Mouse (Mus musculus) layer of hippocampus, postnatal 36 days (tissue): ENCODE results near the gene L2hgdh. TPM values are rescaled to one million over a fixed set of nuclear protein-coding genes. Genes with fewer than 3 reads are reported as not detected.

ENCODE experiments used
- DNase-seq, 2 experiments: peaks; one replicate each; pipeline ENCODE4 v3.0.0; 2022
- total RNA-seq, 2 experiments: library from RNA; stranded (reverse); gene quantifications; 2 replicates each; pipeline ENCODE4 v1.2.3; 2021

Gene L2hgdh
- 10 to 100 TPM; 19.8 to 20.0 TPM for total RNA-seq

- DNase-seq = peak; percentile 92 to 94
Observed at GRCm38 (mm10) chr12:69724711-69725460, at the start of gene L2hgdh, which contains the start of gene Atp5s. Gene L2hgdh, minus strand, starts transcription at chr12:69724873. Gene Atp5s, plus strand, starts transcription at chr12:69724950.

DNA sequence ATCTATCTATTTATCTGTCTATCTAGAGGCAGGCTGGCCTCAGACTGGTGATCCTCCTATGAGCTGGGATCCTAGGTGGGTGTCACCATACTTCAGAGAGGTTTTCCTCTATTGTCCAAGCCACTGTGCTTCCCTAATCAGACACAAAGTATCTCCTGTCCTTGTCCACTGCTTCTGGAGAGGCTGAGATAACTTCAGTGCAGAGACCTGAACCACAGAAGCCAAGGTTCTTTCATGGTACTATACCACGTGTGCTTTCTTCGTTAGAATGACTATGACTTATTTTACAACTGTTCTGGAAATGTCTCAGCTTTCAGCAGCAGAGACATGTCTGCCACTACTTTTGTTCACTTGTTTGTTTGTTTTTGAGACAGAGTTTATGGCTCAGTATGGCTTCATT, 44.2 kb upstream of the L2hgdh start:
- DNase-seq = no peak

DNA sequence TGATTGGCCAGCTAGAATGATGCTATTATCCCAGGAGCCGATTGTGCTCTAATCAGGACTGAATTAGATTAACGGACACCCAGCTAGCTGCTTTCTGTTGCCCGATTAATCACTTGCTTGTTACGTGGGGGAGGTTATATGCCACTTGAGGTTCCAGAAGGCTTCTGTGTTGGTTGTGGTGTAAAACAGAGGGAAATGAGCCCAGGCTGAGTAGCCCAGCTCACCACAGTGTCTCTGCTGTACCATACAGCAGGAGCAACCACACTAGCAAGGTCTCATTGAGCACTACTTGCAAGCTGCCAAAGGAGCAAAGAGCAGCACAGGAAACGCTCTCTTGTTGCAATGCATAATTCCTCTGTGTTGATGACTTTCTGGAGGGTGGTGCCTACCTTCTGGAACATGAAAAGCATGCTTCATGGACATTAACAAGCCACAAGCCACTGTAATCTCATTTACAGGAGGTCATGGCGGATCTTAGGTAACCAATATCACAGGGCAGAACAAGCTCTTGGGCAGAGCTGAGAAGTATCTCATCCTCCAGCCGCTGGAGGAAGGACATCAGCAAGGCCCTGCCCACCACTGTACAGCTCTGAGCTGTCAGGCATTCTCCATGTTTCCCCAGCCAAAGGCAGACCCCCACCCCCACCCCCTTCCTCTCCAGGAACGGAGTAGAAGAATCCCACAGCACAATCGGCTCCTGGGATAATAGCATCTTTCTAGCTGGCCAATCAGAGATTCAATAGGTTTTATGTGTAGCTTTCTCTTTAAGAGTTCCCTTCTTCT, 43.0 kb upstream of the L2hgdh start:
- DNase-seq = no peak

- DNase-seq = no peak
Observed at GRCm38 (mm10) chr12:69766185-69766904, 41.7 kb upstream of the L2hgdh start.

- no peak for DNase-seq
Observed at GRCm38 (mm10) chr12:69765543-69765942, 40.9 kb upstream of the L2hgdh start.

DNA sequence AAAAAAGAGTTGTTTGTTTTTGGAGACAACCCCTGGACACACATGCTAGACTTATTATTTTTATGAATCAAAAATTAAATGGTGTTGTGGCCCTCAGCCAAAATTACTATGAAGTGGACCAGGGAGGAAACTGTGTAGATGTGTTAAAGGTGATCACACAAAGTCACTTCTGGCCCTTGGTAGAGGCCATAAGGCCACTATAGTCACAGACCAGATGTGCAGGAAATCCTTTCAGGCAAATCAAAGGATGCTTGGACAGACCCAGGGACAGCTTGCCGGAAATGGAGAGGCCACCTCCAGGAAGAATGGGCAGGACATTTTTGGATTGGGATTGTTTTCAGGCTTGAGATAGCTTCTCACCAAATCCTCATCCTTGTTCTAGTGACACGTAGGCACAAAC, 36.9 kb upstream of the L2hgdh start:
- no peak for DNase-seq

DNA sequence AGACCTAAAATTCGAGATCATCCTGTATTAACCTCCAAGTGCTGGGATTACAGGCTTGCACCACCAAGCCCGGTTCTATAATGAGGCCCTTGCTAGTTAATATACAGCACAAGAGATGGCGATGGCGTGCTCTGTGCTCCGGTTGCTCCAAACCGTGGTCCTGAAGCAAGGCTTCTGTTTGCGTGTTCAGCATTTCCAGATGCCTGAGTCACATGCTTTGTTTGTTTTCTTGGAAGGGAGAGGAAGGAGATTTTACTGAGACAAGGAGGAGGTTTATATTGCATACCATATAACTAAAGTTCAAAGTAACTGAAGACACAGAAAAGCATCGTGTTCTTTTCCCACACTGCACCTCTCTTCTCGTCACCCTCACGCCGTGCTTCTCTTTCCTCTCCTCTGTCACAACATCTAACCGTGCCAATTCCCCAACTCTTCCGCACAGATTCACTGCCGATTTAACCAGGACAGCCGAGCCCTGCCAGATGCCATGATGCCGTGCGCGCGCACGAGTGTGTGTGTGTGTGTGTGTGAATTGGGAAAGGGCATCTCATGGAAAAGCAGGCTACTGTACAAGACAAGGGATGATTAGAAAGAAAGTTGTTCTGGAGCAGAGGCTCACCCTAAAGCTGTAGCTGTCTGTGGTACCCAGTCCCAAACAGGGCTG, 36.2 kb upstream of the L2hgdh start:
- DNase-seq = no peak

- no peak for DNase-seq
Observed at GRCm38 (mm10) chr12:69760014-69760413, 35.3 kb upstream of the L2hgdh start.

- no peak for DNase-seq
Observed at GRCm38 (mm10) chr12:69759267-69759885, 34.7 kb upstream of the L2hgdh start.

DNA sequence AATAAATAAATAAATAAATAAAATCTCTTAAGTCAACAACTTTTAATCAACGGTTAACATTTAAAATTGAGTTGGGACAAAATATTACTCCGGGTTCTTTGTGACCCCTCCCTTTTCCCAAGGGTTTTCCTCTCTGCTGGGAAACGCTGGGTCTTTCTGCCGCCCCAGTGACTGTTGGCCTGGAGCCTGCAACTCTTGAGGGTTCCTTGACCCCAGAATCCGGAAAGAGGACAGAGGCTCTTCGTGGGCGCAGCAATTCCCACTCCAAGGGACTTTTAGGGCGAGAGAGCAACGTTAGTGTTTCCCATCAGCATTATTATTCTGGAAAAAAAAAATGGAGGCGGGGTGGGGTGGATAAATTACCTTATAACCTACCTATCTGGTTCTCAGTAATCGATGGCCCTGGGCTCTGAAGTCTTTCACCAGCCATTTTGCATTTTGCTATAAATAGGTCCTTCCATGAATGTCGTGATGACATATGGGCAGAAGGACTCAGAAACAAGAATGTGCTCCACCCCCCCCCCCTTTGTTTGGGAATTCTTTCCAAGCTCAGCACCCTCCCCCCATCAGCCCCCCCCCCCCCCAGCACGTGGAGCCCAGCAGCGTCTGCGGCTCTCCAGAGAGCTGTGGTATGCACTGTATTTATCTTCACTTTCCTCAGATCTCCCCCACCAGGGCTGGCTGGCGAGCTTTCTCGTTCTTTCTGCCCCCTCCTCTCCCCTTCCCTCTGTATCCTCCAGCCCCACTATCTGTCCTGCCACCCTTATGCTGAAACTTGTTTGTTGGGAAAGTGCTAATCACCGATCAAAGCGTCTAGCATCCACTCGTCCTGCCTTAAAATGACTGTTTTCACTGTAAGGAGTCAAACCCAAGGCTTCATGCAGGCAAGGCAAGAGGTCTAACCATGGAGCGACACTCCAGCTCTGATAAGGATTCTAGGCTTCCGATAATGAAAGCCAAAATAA, 33.8 kb upstream of the L2hgdh start:
- DNase-seq = no peak

DNA sequence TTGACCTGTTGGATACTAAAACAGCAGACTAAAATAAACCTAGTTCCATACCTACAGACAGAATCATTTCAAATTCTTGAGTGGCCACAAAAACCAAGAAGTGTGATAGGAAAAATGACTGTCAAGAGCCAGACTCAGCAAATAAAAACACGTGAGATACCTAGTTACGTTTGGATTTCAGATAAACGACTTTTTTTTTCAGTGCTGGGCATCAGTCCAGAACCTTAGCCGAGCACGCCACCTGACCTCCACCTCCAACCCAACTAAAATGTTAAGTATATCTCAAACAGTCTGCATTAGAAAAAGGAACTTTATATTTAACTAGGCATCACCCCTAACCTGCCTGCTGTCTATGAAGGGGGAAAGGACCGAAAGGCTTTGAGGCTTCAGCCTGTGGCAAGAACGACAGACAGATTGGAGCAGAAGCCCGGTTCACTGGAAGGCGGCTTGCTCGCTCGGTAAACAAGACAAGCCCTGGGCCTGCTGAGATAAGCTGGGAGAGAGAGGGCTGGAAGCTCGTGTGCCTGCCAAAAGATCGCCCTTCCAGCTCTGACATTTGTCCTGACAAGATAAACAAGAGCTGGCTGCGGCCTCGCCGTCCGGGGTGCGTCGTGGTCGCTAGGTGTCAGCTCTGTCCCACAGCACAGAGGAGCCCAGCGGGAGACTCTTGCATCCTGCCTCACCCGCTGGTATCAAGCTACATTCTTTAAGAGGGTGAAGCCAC, 32.9 kb upstream of the L2hgdh start:
- DNase-seq = peak; percentile 56 to 59

GRCm38 (mm10) chr12:69756015-69756414, 31.3 kb upstream of the L2hgdh start:
- no peak for DNase-seq

DNA sequence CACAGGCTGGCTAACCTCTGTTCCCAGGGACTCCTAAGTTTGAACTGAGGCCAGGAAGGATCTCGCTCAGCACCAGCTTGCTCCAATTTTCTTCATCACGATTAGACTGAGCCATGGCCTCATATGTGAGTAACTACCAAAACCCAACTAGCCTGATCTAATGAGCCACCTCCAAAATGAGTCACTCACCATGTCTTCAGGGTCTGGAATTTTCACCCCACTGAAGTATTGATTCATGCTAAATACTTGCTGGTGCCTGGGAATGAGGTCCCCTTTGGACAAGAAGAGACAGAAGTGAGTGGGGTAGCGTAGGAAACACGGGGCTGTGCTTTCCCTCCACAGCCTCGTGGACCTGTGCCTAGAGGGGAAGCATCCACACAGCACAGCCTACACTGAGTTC, 29.3 kb upstream of the L2hgdh start:
- no peak for DNase-seq

DNA sequence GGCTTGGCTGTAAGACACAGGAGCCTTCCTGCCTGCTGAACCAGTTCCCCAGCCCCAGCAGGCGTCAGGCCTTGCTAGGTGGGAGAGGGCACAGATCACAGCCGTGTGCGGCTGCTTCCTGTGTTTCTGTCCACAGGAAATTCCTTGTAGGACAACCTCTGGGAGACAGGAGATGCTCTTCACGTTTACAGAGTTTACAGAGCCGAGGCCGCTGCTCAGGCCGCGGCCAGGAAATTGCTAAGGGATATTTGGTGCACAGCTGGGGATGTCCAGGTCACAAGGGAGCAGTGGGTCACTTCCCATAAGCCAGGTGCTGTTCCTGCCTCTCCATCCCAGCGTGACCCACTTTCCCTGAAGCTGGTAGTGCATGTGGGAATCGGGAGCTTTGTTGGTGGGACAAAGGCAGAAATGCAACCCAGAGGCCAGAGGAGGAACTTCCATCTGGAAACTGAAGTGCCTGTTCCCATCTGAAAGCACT, 27.2 kb upstream of the L2hgdh start:
- DNase-seq = no peak

DNA sequence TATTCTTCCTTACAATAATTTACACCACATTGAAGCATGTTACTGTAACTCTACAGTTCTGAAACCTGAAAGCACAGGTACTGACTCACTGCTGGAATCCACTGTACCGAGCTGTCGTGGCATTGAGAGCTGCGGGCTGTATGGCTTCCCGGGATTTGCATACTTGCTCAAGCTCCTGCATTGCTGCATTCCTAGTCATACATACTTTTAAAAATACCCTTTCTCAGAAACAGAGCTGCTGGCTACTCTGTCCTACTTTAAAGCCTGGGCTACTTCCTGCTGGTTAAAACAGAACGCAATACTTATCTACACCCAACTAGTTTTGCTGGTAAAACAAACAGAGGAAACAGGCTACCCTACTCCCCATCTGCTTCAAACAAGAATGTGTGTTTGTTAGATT, 19.5 kb upstream of the L2hgdh start:
- no peak for DNase-seq

DNA sequence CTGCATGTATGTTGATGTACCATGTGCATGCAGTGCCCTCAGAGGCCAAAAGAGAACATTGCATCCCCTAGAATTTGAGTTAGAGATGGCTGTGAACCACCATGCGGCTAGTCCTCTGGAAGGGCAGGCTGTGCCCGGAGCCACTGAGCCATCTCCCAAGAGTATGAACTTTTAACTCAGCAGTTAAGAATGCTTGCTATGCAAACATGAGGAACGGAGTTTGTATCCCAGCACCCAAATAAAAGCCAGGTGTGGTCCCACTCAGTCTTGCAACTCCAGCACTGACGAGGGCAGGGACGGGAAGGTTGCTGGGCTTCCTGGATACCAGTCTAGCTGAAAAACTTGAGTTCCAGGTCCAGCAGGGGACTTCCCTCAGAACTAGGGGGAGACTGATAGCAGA, 17.3 kb upstream of the L2hgdh start:
- DNase-seq = no peak

- DNase-seq = no peak
Observed at GRCm38 (mm10) chr12:69733923-69734322, 9.2 kb upstream of the L2hgdh start.

- no peak for DNase-seq
Observed at GRCm38 (mm10) chr12:69733518-69733917, 8.8 kb upstream of the L2hgdh start.

- no peak for DNase-seq
Observed at GRCm38 (mm10) chr12:69732221-69732620, 7.5 kb upstream of the L2hgdh start.

- no peak for DNase-seq
Observed at GRCm38 (mm10) chr12:69730306-69730705, 5.6 kb upstream of the L2hgdh start.
